Mouse (Mus musculus): ENCODE measurements around the gene Ccnd1. TPM values are rescaled to one million over a fixed set of nuclear protein-coding genes. Genes with fewer than 3 reads are reported as not detected.

Gene Ccnd1
- polyA plus RNA-seq, 2 experiments: 110 to 127 TPM

GRCm38 (mm10) chr7:144918823-144919222 lies 20.9 kb downstream of the Ccnd1 start:
- no peak for ATAC-seq (ENCODE audit: low FRiP score, low read depth)
- DNase-seq (ENCODE audit: low spot score): no peak
- H3K9me3 ChIP-seq (ENCODE audit: control insufficient read depth, low read length): no peaks in the 10 kb centered on the region
- no peak for TF ChIP-seq POLR2A (IDR thresholded peaks at IDR 0.05; ENCODE audit: borderline replicate concordance, extremely low read depth, insufficient read depth, insufficient read length)
- no peaks in the 10 kb centered on the region for H3K27me3 ChIP-seq (ENCODE audit: control insufficient read depth, insufficient read depth, low read length)
- peaks cover 8% of the 10 kb centered on the region for H3K4me1 ChIP-seq (ENCODE audit: control insufficient read depth, insufficient read depth, low read length)
- H3K36me3 ChIP-seq (ENCODE audit: control insufficient read depth, insufficient read depth, low read length): peaks cover 37% of the 10 kb centered on the region
- H3K27ac ChIP-seq (replicated peaks; ENCODE audit: low read depth, low read length): no peak overlapping the region
- H3K4me2 ChIP-seq (replicated peaks; ENCODE audit: low read depth, low read length, severe bottlenecking): no peak overlapping the region
- no peak overlapping the region for H3K4me3 ChIP-seq (replicated peaks; ENCODE audit: low read length)
- no peak overlapping the region for H3K9ac ChIP-seq (ENCODE audit: low read depth, low read length, severe bottlenecking)
- WGBS: 82% methylated on average over 1 of the region's 1 CpGs

- Histone ChIP-seq H3K27ac (replicated peaks; ENCODE audit: low read depth, low read length) (peak within 1 kb of the TSS; percentile 33), H3K4me2 (replicated peaks; ENCODE audit: low read depth, low read length, severe bottlenecking) (peak within 1 kb of the TSS; percentile 68)
- under 1% methylated on average over 55 of the region's 55 CpGs for WGBS
These were observed 24.6 kb downstream of the Ccnd1 start, which contains the start of gene LTO1 for GRCm38 (mm10) chr7:144914948-144915750. Gene LTO1 (plus strand): TSS chr7:144915100.

GRCm38 (mm10) chr7:144914296-144914947 lies 25.3 kb downstream of the Ccnd1 start:
- DNase-seq (ENCODE audit: low spot score) (peak; percentile 75), ATAC-seq (ENCODE audit: low FRiP score, low read depth) (peak; percentile 87)
- no peaks in the 10 kb centered on the region for H3K27me3 ChIP-seq (ENCODE audit: control insufficient read depth, insufficient read depth, low read length)
- WGBS: 11% methylated on average over 17 of the region's 17 CpGs
- H3K27ac ChIP-seq (replicated peaks; ENCODE audit: low read depth, low read length): peak overlapping the region; percentile 33; the same call in 1 of the 2 replicates
- H3K4me1 ChIP-seq (ENCODE audit: control insufficient read depth, insufficient read depth, low read length): peaks cover 8% of the 10 kb centered on the region
- peak overlapping the region; percentile 66 for H3K9ac ChIP-seq (ENCODE audit: low read depth, low read length, severe bottlenecking)
- no peak for TF ChIP-seq POLR2A (IDR thresholded peaks at IDR 0.05; ENCODE audit: borderline replicate concordance, extremely low read depth, insufficient read depth, insufficient read length)
- no peaks in the 10 kb centered on the region for H3K9me3 ChIP-seq (ENCODE audit: control insufficient read depth, low read length)
- H3K4me3 ChIP-seq (replicated peaks; ENCODE audit: low read length): peak overlapping the region; percentile 63
- H3K36me3 ChIP-seq (ENCODE audit: control insufficient read depth, insufficient read depth, low read length): peaks cover 13% of the 10 kb centered on the region; the same call in 1 of the 2 replicates
- peak overlapping the region; percentile 68 for H3K4me2 ChIP-seq (replicated peaks; ENCODE audit: low read depth, low read length, severe bottlenecking)

More at GRCm38 (mm10) chr7:144914948-144915750, 24.6 kb downstream of the Ccnd1 start, which contains the start of gene LTO1:
- ATAC-seq (ENCODE audit: low FRiP score, low read depth) (peak; percentile 94), DNase-seq (ENCODE audit: low spot score) (peak; percentile 93)
- peak within 1 kb of the TSS; percentile 63 for H3K4me3 ChIP-seq (replicated peaks; ENCODE audit: low read length)
- H3K9ac ChIP-seq (ENCODE audit: low read depth, low read length, severe bottlenecking): peak within 1 kb of the TSS; percentile 66
- H3K27me3 ChIP-seq (ENCODE audit: control insufficient read depth, insufficient read depth, low read length): no peaks in the 10 kb centered on the region
- H3K4me1 ChIP-seq (ENCODE audit: control insufficient read depth, insufficient read depth, low read length): peaks cover 8% of the 10 kb centered on the region
- H3K9me3 ChIP-seq (ENCODE audit: control insufficient read depth, low read length): no peaks in the 10 kb centered on the region
- H3K36me3 ChIP-seq (ENCODE audit: control insufficient read depth, insufficient read depth, low read length): peaks cover 20% of the 10 kb centered on the region
- peak; percentile 85; the same call in 1 of the 2 replicates for TF ChIP-seq POLR2A (IDR thresholded peaks at IDR 0.05; ENCODE audit: borderline replicate concordance, extremely low read depth, insufficient read depth, insufficient read length)

DNA sequence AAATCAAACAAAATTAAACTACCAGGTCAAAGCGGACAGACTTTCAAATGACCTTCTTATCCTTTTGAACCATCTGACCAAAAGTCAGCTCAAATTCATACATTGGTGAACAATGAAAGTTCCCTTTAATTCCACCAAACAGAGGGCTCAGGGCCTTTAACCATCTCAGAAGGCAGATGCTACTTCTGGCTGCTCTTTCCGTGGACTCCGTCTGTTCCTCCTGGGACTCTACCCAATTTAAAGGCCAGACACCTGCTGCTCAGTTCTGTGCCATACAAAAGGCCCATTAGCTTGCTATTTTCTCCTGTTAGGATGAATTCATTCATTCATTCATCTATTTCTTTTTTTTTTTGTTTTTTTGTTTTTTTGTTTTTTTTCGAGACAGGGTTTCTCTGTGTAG lies 26.8 kb downstream of the Ccnd1 start:
- DNase-seq (ENCODE audit: low spot score): no peak
- H3K4me1 ChIP-seq (ENCODE audit: control insufficient read depth, insufficient read depth, low read length): peaks cover 8% of the 10 kb centered on the region
- H3K4me2 ChIP-seq (replicated peaks; ENCODE audit: low read depth, low read length, severe bottlenecking): no peak overlapping the region
- no peaks in the 10 kb centered on the region for H3K27me3 ChIP-seq (ENCODE audit: control insufficient read depth, insufficient read depth, low read length)
- no peaks in the 10 kb centered on the region for H3K9me3 ChIP-seq (ENCODE audit: control insufficient read depth, low read length)
- 74% methylated on average over 4 of the region's 4 CpGs for WGBS
- ATAC-seq (ENCODE audit: low FRiP score, low read depth): no peak
- no peaks in the 10 kb centered on the region for H3K36me3 ChIP-seq (ENCODE audit: control insufficient read depth, insufficient read depth, low read length)
- no peak overlapping the region for H3K4me3 ChIP-seq (replicated peaks; ENCODE audit: low read length)
- no peak overlapping the region for H3K9ac ChIP-seq (ENCODE audit: low read depth, low read length, severe bottlenecking)
- H3K27ac ChIP-seq (replicated peaks; ENCODE audit: low read depth, low read length): no peak overlapping the region
- TF ChIP-seq POLR2A (IDR thresholded peaks at IDR 0.05; ENCODE audit: borderline replicate concordance, extremely low read depth, insufficient read depth, insufficient read length): no peak

DNA sequence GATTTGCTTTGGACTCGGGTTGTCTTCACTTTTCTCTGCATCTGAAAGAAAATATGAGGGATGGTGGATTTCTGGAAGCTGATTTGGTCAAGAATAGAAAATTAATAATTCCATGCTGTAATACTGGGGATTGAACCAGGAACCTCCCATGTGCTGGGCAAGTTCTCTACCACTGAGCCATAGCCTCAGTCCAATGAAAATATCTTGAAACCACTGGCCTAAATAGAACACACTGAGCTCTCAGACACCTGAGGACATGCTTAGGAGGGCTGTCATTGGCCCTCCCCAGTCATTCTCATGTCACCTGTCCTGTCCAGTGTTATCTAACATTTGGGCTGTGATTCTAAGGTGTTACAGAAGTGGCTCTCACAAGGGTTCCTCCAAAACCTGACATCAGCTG lies 28.6 kb downstream of the Ccnd1 start:
- Histone ChIP-seq H3K4me1 (ENCODE audit: control insufficient read depth, insufficient read depth, low read length) (peaks cover 10% of the 10 kb centered on the region), H3K36me3 (ENCODE audit: control insufficient read depth, insufficient read depth, low read length) (no peaks in the 10 kb centered on the region), H3K4me2 (replicated peaks; ENCODE audit: low read depth, low read length, severe bottlenecking) (no peak overlapping the region), H3K9me3 (ENCODE audit: control insufficient read depth, low read length) (no peaks in the 10 kb centered on the region), H3K27ac (replicated peaks; ENCODE audit: low read depth, low read length) (no peak overlapping the region), H3K4me3 (replicated peaks; ENCODE audit: low read length) (no peak overlapping the region), H3K9ac (ENCODE audit: low read depth, low read length, severe bottlenecking) (no peak overlapping the region), H3K27me3 (ENCODE audit: control insufficient read depth, insufficient read depth, low read length) (peaks cover 8% of the 10 kb centered on the region; the same call in 1 of the 2 replicates)
- TF ChIP-seq POLR2A (IDR thresholded peaks at IDR 0.05; ENCODE audit: borderline replicate concordance, extremely low read depth, insufficient read depth, insufficient read length): no peak
- DNase-seq (ENCODE audit: low spot score): no peak
- 83% methylated on average over 1 of the region's 1 CpGs for WGBS
- no peak for ATAC-seq (ENCODE audit: low FRiP score, low read depth)
